Mouse (Mus musculus): ENCODE data around the gene Grsf1.

GRCm38 (mm10) chr5:88685745-88686299, 9.9 kb upstream of the Grsf1 start:
- no peak for TF ChIP-seq POLR2A (IDR thresholded peaks at IDR 0.05; ENCODE audit: low read depth, low read length)
- no peak for TF ChIP-seq CTCF (conservative IDR thresholded peaks at IDR 0.05; ENCODE audit: insufficient read depth, insufficient read length, low read depth, low read length)
